Mouse (Mus musculus): ENCODE results near the gene Abca12. TPM values are rescaled to one million over a fixed set of nuclear protein-coding genes. Genes with fewer than 3 reads are reported as not detected.
A peak's percentile ranks its signal among the peaks of the same experiment; 100 is the strongest.

Gene Abca12
- polyA plus RNA-seq, 1 experiment from 2014 or later, result not detected

- Histone ChIP-seq H3K36me3 (ENCODE audit: insufficient read depth, low read length) (no peaks in the 10 kb centered on the region), H3K4me1 (ENCODE audit: insufficient read depth, low read depth, low read length) (no peaks in the 10 kb centered on the region), H3K9me3 (ENCODE audit: low read length) (no peaks in the 10 kb centered on the region), H3K9ac (replicated peaks; ENCODE audit: low read depth) (no peak overlapping the region), H3K27me3 (replicated peaks; ENCODE audit: insufficient read depth, low read length) (no peaks in the 10 kb centered on the region), H3K4me2 (replicated peaks; ENCODE audit: low read depth, low read length) (no peak overlapping the region), H3K4me3 (ENCODE audit: low read depth, low read length) (no peak overlapping the region), H3K27ac (ENCODE audit: low read length) (no peak overlapping the region)
- DNase-seq (ENCODE audit: low spot score) (peak; percentile 44), ATAC-seq (peak; percentile 58; the same call in 1 of the 2 replicates)
- no peak for TF ChIP-seq CTCF (IDR thresholded peaks at IDR 0.05)
- peak; percentile 25; the same call in 1 of the 2 replicates for TF ChIP-seq EP300 (IDR thresholded peaks at IDR 0.05)
- WGBS, result 75% methylated on average over 8 of the region's 8 CpGs
These were observed 28.1 kb downstream of the Abca12 start for GRCm38 (mm10) chr1:71386593-71386992.

- TF ChIP-seq EP300 (IDR thresholded peaks at IDR 0.05), result no peak
- no peak for TF ChIP-seq CTCF (IDR thresholded peaks at IDR 0.05)
- 48% methylated on average over 1 of the region's 1 CpGs for WGBS
- H3K9me3 ChIP-seq (ENCODE audit: low read length), result no peaks in the 10 kb centered on the region
- H3K9ac ChIP-seq (replicated peaks; ENCODE audit: low read depth), result no peak overlapping the region
- no peak overlapping the region for H3K4me3 ChIP-seq (ENCODE audit: low read depth, low read length)
- ATAC-seq (no peak), DNase-seq (ENCODE audit: low spot score) (no peak)
- no peaks in the 10 kb centered on the region for H3K27me3 ChIP-seq (replicated peaks; ENCODE audit: insufficient read depth, low read length)
- H3K4me2 ChIP-seq (replicated peaks; ENCODE audit: low read depth, low read length), result no peak overlapping the region
- H3K4me1 ChIP-seq (ENCODE audit: insufficient read depth, low read depth, low read length), result no peaks in the 10 kb centered on the region
- no peak overlapping the region for H3K27ac ChIP-seq (ENCODE audit: low read length)
- H3K36me3 ChIP-seq (ENCODE audit: insufficient read depth, low read length), result no peaks in the 10 kb centered on the region
These were observed 30.6 kb downstream of the Abca12 start for GRCm38 (mm10) chr1:71384098-71384497.

GRCm38 (mm10) chr1:71373090-71373489 is 41.6 kb downstream of the Abca12 start:
- H3K27me3 ChIP-seq (replicated peaks; ENCODE audit: insufficient read depth, low read length), result no peaks in the 10 kb centered on the region
- no peaks in the 10 kb centered on the region for H3K36me3 ChIP-seq (ENCODE audit: insufficient read depth, low read length)
- H3K9ac ChIP-seq (replicated peaks; ENCODE audit: low read depth), result no peak overlapping the region
- no peaks in the 10 kb centered on the region for H3K9me3 ChIP-seq (ENCODE audit: low read length)
- no peak overlapping the region for H3K27ac ChIP-seq (ENCODE audit: low read length)
- DNase-seq (ENCODE audit: low spot score) (no peak), ATAC-seq (no peak)
- TF ChIP-seq CTCF (IDR thresholded peaks at IDR 0.05) (no peak), EP300 (IDR thresholded peaks at IDR 0.05) (no peak)
- 81% methylated on average over 5 of the region's 5 CpGs for WGBS
- H3K4me2 ChIP-seq (replicated peaks; ENCODE audit: low read depth, low read length), result no peak overlapping the region
- no peak overlapping the region for H3K4me3 ChIP-seq (ENCODE audit: low read depth, low read length)
- H3K4me1 ChIP-seq (ENCODE audit: insufficient read depth, low read depth, low read length), result no peaks in the 10 kb centered on the region

DNA sequence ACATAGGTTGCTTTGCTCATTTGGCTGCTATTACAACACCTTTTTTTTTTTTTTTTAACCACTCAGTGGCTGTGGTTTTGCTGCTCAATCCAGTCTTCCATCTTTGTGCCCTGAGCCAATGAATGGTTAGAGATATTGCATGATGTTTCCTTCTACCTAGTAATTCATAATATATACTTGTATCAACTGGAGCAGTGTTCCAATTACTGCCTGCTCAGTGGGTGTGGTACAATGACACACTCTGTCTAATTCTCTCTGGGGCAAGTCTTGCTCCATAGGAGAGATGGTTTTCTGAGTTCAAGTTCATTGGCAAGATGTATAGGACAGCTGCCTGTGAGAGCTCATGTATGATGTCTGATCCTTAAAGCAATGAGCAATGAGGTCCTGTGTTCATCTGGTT is 44.4 kb downstream of the Abca12 start:
- Histone ChIP-seq H3K4me2 (replicated peaks; ENCODE audit: low read depth, low read length) (no peak overlapping the region), H3K27ac (ENCODE audit: low read length) (no peak overlapping the region), H3K4me3 (ENCODE audit: low read depth, low read length) (no peak overlapping the region), H3K27me3 (replicated peaks; ENCODE audit: insufficient read depth, low read length) (no peaks in the 10 kb centered on the region), H3K36me3 (ENCODE audit: insufficient read depth, low read length) (no peaks in the 10 kb centered on the region), H3K9me3 (ENCODE audit: low read length) (no peaks in the 10 kb centered on the region), H3K9ac (replicated peaks; ENCODE audit: low read depth) (no peak overlapping the region), H3K4me1 (ENCODE audit: insufficient read depth, low read depth, low read length) (no peaks in the 10 kb centered on the region)
- DNase-seq (ENCODE audit: low spot score), result no peak
- ATAC-seq, result no peak
- TF ChIP-seq CTCF (IDR thresholded peaks at IDR 0.05) (no peak), EP300 (IDR thresholded peaks at IDR 0.05) (no peak)

DNA sequence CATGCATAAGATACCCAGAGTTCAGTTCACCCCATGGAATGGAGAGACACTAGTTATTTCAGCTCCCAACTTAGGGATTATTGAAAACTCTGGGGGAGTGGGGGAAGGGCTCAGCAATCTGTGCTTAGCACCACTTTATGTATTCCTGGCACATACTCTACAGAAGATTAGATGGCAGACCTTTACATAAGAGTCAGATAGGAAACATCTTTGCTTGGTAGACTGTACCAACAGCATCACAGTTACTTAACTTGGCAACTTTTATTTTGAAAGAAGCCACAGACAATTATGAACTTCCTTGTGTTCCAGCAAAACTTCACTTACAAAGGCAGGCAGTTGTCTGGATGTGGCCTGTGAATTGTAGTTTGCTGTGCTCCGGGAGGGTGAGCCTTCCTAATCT is 46.9 kb downstream of the Abca12 start:
- H3K36me3 ChIP-seq (ENCODE audit: insufficient read depth, low read length), result no peaks in the 10 kb centered on the region
- H3K9me3 ChIP-seq (ENCODE audit: low read length), result no peaks in the 10 kb centered on the region
- TF ChIP-seq EP300 (IDR thresholded peaks at IDR 0.05) (no peak), CTCF (IDR thresholded peaks at IDR 0.05) (no peak)
- H3K4me3 ChIP-seq (ENCODE audit: low read depth, low read length), result no peak overlapping the region
- 40% methylated on average over 1 of the region's 1 CpGs for WGBS
- DNase-seq (ENCODE audit: low spot score) (no peak), ATAC-seq (no peak)
- H3K4me1 ChIP-seq (ENCODE audit: insufficient read depth, low read depth, low read length), result no peaks in the 10 kb centered on the region
- no peak overlapping the region for H3K4me2 ChIP-seq (replicated peaks; ENCODE audit: low read depth, low read length)
- H3K27me3 ChIP-seq (replicated peaks; ENCODE audit: insufficient read depth, low read length), result no peaks in the 10 kb centered on the region
- no peak overlapping the region for H3K9ac ChIP-seq (replicated peaks; ENCODE audit: low read depth)
- no peak overlapping the region for H3K27ac ChIP-seq (ENCODE audit: low read length)

DNA sequence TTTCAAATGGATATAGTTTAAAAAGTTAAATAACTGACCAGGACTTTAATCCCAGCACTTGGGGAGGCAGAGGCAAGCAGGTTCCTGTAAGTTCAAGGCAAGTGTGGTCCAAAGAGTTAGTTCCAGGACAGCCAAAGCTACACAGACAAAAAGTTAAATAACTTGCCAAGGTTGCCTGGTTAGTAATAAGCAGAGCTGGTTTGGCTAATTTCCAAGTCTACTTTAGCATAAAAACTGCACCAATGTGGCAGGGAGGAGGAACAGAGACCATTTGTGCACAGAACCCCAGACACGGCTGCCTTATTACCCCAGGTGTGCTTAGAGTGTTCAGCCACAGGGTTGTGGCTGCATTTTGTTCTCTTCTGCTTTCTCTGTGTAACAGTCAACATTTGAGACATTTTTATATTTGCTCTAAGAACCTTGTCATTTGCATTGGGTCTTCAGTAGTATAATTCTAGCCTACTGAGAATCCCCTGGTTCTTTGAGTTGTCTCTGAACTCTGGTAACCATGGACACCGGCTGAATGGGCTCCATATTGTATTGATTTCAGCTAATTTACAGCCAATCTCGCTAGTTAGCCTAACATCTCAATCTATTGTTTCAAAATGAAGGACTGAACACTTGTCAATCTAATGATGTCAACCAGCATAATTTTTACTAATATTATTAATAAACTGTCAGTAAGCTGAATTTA is 71.7 kb downstream of the Abca12 start:
- no peak for TF ChIP-seq EP300 (IDR thresholded peaks at IDR 0.05)
- WGBS, result 71% methylated on average over 3 of the region's 3 CpGs
- no peak overlapping the region for H3K4me3 ChIP-seq (ENCODE audit: low read depth, low read length)
- H3K4me2 ChIP-seq (replicated peaks; ENCODE audit: low read depth, low read length), result no peak overlapping the region
- H3K27ac ChIP-seq (ENCODE audit: low read length), result no peak overlapping the region
- no peaks in the 10 kb centered on the region for H3K27me3 ChIP-seq (replicated peaks; ENCODE audit: insufficient read depth, low read length)
- H3K36me3 ChIP-seq (ENCODE audit: insufficient read depth, low read length), result no peaks in the 10 kb centered on the region
- H3K9me3 ChIP-seq (ENCODE audit: low read length), result no peaks in the 10 kb centered on the region
- ATAC-seq (no peak), DNase-seq (ENCODE audit: low spot score) (no peak)
- H3K4me1 ChIP-seq (ENCODE audit: insufficient read depth, low read depth, low read length), result no peaks in the 10 kb centered on the region
- H3K9ac ChIP-seq (replicated peaks; ENCODE audit: low read depth), result no peak overlapping the region

DNA sequence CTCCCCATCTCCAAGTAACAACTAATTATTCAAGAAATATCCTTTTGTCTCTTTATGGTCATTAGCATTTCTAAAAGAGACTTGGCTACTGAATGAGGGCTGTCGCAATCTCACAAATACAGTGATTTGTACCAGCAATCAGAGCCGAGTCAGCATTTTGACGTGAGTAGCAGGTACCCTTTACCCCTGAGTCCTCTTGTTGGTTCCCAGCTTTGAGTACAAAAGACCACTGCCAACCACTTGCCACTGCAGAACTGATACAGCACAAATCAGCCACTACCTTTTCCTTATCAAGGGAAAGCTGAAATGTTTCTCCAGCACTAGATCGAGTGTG is 72.5 kb downstream of the Abca12 start:
- Histone ChIP-seq H3K27ac (ENCODE audit: low read length) (no peak overlapping the region), H3K36me3 (ENCODE audit: insufficient read depth, low read length) (no peaks in the 10 kb centered on the region), H3K9me3 (ENCODE audit: low read length) (no peaks in the 10 kb centered on the region), H3K4me3 (ENCODE audit: low read depth, low read length) (no peak overlapping the region), H3K4me1 (ENCODE audit: insufficient read depth, low read depth, low read length) (no peaks in the 10 kb centered on the region), H3K9ac (replicated peaks; ENCODE audit: low read depth) (no peak overlapping the region), H3K27me3 (replicated peaks; ENCODE audit: insufficient read depth, low read length) (no peaks in the 10 kb centered on the region), H3K4me2 (replicated peaks; ENCODE audit: low read depth, low read length) (no peak overlapping the region)
- TF ChIP-seq CTCF (IDR thresholded peaks at IDR 0.05), result no peak
- no peak for TF ChIP-seq EP300 (IDR thresholded peaks at IDR 0.05)
- no peak for DNase-seq (ENCODE audit: low spot score)
- ATAC-seq, result no peak
- WGBS, result 72% methylated on average over 4 of the region's 4 CpGs
